Mouse (Mus musculus) G1E (cell line): ENCODE measurements around the gene Ctps. TPM values are rescaled to one million over a fixed set of nuclear protein-coding genes. Genes with fewer than 3 reads are reported as not detected.

Experiments
- ATAC-seq: 2 replicates; pipeline ENCODE4 v1.8.0; 2016; ENCODE audit warnings: mild to moderate bottlenecking; ENCODE audit not compliant: insufficient number of reproducible peaks, poor library complexity, low FRiP score, severe bottlenecking; ENCODE audit errors: extremely low read depth
- DNase-seq: peaks from one replicate; pipeline ENCODE4 v3.0.0; 2012; ENCODE audit warnings: low spot score
- H3K27me3 ChIP-seq: 2 replicates; pipeline ENCODE4 v1.6.1; 2012; ENCODE audit warnings: mild to moderate bottlenecking, low read length, inconsistent platforms; ENCODE audit not compliant: insufficient read depth
- H3K36me3 ChIP-seq: replicated peaks from 2 replicates; pipeline ENCODE3; 2012; ENCODE audit warnings: mild to moderate bottlenecking, inconsistent platforms
- H3K4me1 ChIP-seq: 2 replicates; pipeline ENCODE4 v1.6.1; 2012; ENCODE audit warnings: low read depth, low read length, inconsistent platforms, mixed read lengths; ENCODE audit not compliant: insufficient read depth
- H3K4me3 ChIP-seq: 2 replicates; pipeline ENCODE4 v1.5.1; 2012; ENCODE audit warnings: low read depth, mild to moderate bottlenecking, inconsistent platforms, low read length, moderate library complexity, mixed read lengths
- H3K9me3 ChIP-seq: replicated peaks from 2 replicates; pipeline ENCODE4 v1.6.1; 2012; ENCODE audit warnings: inconsistent platforms
- CTCF ChIP-seq: IDR thresholded peaks from 2 replicates; pipeline ENCODE4 v1.5.1; 2012; ENCODE audit warnings: low read depth, low read length, inconsistent platforms, mixed read lengths
- GATA1 ChIP-seq: IDR thresholded peaks from 2 replicates; pipeline ENCODE4 v1.6.1; 2012; ENCODE audit warnings: borderline replicate concordance, low read length, inconsistent platforms, mixed read lengths
- GATA2 ChIP-seq: IDR thresholded peaks from 2 replicates; pipeline ENCODE4 v1.6.1; 2012; ENCODE audit warnings: low read depth, low read length, inconsistent platforms, borderline replicate concordance
- POLR2AphosphoS5 ChIP-seq: IDR thresholded peaks from 2 replicates; pipeline ENCODE4 v1.6.1; 2012; ENCODE audit warnings: low read depth, low read length, inconsistent platforms; ENCODE audit not compliant: insufficient replicate concordance
- TAL1 ChIP-seq: conservative IDR thresholded peaks from 2 replicates; pipeline ENCODE4 v1.6.1; 2012; ENCODE audit warnings: low read depth, low read length, inconsistent platforms, mixed read lengths
- polyA plus RNA-seq: library from polyadenylated mRNA; stranded (reverse); fragments of >175 nt; gene quantifications from 2 replicates; pipeline ENCODE4 v1.2.3, GENCODE M21; 2012
- total RNA-seq, 2 experiments: library from RNA; stranded (forward) in 1 of 2; stranded (reverse) in 1 of 2; fragments of 200-1000 nt in 1 of 2; fragments of >200 nt in 1 of 2; fragmentation: Nextera tagmentation in 1 of 2; gene quantifications; 2 replicates each; pipeline ENCODE4 v1.2.3; 2014 to 2017

The Ctps gene
- total and polyA plus RNA-seq, 3 experiments, result 9.3 to 41.3 (median 40.8) TPM

GRCm38 (mm10) chr4:120590973-120591372 lies 20.9 kb upstream of the Ctps start:
- H3K4me3 ChIP-seq, result no peak overlapping the region
- TF ChIP-seq CTCF, result no peak
- no peak for TF ChIP-seq GATA1
- no peak for TF ChIP-seq TAL1
- TF ChIP-seq GATA2, result no peak
- no peak for TF ChIP-seq POLR2AphosphoS5
- H3K4me1 ChIP-seq, result peaks cover 29% of the 10 kb centered on the region
- no peak for ATAC-seq
- H3K9me3 ChIP-seq, result no peaks in the 10 kb centered on the region
- no peak for DNase-seq
- H3K27me3 ChIP-seq, result peaks cover 19% of the 10 kb centered on the region
- no peaks in the 10 kb centered on the region for H3K36me3 ChIP-seq

- Histone ChIP-seq H3K36me3 (no peaks in the 10 kb centered on the region), H3K4me1 (peaks cover 29% of the 10 kb centered on the region), H3K27me3 (peaks cover 25% of the 10 kb centered on the region), H3K4me3 (no peak overlapping the region), H3K9me3 (no peaks in the 10 kb centered on the region)
- TF ChIP-seq TAL1 (no peak), CTCF (peak; percentile 75)
- ATAC-seq (peak; percentile 85), DNase-seq (peak; percentile 71)
Measured at GRCm38 (mm10) chr4:120589815-120590422, 19.8 kb upstream of the Ctps start.

GRCm38 (mm10) chr4:120589070-120589469 lies 19.0 kb upstream of the Ctps start:
- ATAC-seq, result no peak

GRCm38 (mm10) chr4:120588445-120588844 lies 18.4 kb upstream of the Ctps start, which contains the start of gene Gm8439:
Gene Gm8439, plus strand, starts transcription at chr4:120588745.
- Histone ChIP-seq H3K4me1 (peaks cover 25% of the 10 kb centered on the region), H3K9me3 (no peaks in the 10 kb centered on the region), H3K4me3 (no peak within 1 kb of the TSS), H3K36me3 (no peaks in the 10 kb centered on the region), H3K27me3 (peaks cover 28% of the 10 kb centered on the region)
- no peak for ATAC-seq
- DNase-seq, result no peak
- no peak for TF ChIP-seq GATA2
- no peak for TF ChIP-seq CTCF
- TF ChIP-seq GATA1, result no peak
- no peak for TF ChIP-seq TAL1
- TF ChIP-seq POLR2AphosphoS5, result no peak

More at GRCm38 (mm10) chr4:120589070-120589469, 19.0 kb upstream of the Ctps start:
- H3K27me3 ChIP-seq, result peaks cover 28% of the 10 kb centered on the region
- no peak for DNase-seq
- peaks cover 25% of the 10 kb centered on the region for H3K4me1 ChIP-seq
- TF ChIP-seq GATA2, result no peak
- no peak overlapping the region for H3K4me3 ChIP-seq
- no peaks in the 10 kb centered on the region for H3K9me3 ChIP-seq
- no peaks in the 10 kb centered on the region for H3K36me3 ChIP-seq

DNA sequence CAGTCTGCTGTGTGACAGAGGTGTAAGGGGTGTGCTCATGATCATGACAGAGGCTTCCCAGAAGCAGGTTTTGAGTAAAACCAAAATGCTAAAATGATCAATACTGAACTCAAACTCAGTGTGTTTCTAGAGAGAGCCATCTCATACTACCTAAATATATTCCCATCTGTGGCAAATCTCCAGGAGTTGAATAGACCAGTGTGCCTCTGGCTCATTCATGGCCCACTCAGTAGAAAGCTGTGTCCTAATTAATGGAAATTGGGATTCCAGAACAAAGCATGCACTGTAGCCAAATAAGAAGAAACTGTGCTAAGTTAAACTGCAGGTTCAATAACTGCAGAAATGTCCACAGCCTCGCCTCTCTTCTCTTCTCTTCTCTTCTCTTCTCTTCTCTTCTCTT lies 16.9 kb upstream of the Ctps start:
- Histone ChIP-seq H3K36me3 (no peaks in the 10 kb centered on the region), H3K4me3 (no peak overlapping the region), H3K9me3 (peaks cover 5% of the 10 kb centered on the region), H3K27me3 (peaks cover 39% of the 10 kb centered on the region), H3K4me1 (peaks cover 25% of the 10 kb centered on the region)
- no peak for ATAC-seq
- TF ChIP-seq POLR2AphosphoS5 (no peak), GATA1 (no peak), TAL1 (no peak), CTCF (no peak), GATA2 (no peak)
- DNase-seq, result no peak

DNA sequence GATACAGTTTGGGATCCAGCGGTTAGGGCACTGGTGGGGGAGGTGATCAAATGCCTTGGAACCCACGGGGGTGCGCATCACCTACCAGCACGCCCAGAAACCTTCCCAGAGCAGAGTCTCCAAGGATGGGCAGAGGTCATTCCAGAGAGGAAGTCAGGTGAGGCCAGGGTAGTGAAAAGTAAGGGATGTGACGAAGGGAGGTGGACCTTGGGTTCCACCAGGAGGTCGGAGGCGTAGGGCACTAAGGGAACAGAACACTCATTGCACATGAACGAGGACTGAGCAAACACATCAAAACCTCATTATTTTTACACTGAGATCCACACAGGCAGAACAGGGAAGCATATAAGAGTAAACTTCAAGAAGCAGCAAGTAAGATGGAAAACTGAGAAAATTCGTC lies 11.6 kb upstream of the Ctps start:
- Histone ChIP-seq H3K27me3 (peaks cover 51% of the 10 kb centered on the region), H3K9me3 (peaks cover 5% of the 10 kb centered on the region), H3K4me3 (no peak overlapping the region), H3K4me1 (peaks cover 6% of the 10 kb centered on the region; the same call in 1 of the 2 replicates), H3K36me3 (no peaks in the 10 kb centered on the region)
- DNase-seq (no peak), ATAC-seq (no peak)
- TF ChIP-seq TAL1 (no peak), GATA1 (no peak), POLR2AphosphoS5 (no peak), GATA2 (no peak), CTCF (no peak)

GRCm38 (mm10) chr4:120580894-120581293 lies 10.8 kb upstream of the Ctps start:
- DNase-seq, result no peak
- H3K9me3 ChIP-seq, result peaks cover 5% of the 10 kb centered on the region
- peaks cover 8% of the 10 kb centered on the region; the same call in 1 of the 2 replicates for H3K4me1 ChIP-seq
- no peaks in the 10 kb centered on the region for H3K36me3 ChIP-seq
- TF ChIP-seq GATA2 (no peak), TAL1 (no peak)
- H3K27me3 ChIP-seq, result peaks cover 51% of the 10 kb centered on the region
- no peak overlapping the region for H3K4me3 ChIP-seq
- ATAC-seq, result no peak
